Mouse (Mus musculus): ENCODE measurements around the gene B4galnt2.

DNA sequence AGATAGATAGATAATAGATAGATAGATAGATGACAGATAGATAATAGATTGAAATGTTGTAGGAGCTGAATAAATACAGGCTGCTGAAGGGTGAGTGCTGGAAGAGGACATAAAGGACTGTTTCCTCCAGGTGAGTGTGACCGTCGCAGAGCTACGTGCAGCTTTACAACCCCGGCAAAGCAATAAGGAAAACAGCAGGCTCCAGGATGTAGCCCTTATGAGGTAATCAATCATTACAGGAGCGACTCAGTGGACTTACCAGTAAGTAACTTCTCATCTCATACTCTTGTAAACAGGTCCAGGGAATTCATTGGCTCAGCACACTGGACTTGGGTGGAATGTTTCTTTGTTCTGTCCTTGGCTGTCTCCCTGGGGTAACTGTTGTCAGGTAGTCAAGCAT, 11.3 kb upstream of the B4galnt2 start:
- TF ChIP-seq ZC3H11A (IDR thresholded peaks at IDR 0.05; ENCODE audit: borderline replicate concordance, low read depth, low read length) = no peak
- no peak for TF ChIP-seq HCFC1 (IDR thresholded peaks at IDR 0.05; ENCODE audit: borderline replicate concordance, insufficient read depth, low read length)
- no peak for TF ChIP-seq MAFK (IDR thresholded peaks at IDR 0.05; ENCODE audit: insufficient read depth, low read depth, low read length)
- no peak for TF ChIP-seq CHD2 (IDR thresholded peaks at IDR 0.05; ENCODE audit: low read depth, low read length)

All from ES-E14 (cell line).